Mouse (Mus musculus): ENCODE data around the gene Akap2. TPM values are rescaled to one million over a fixed set of nuclear protein-coding genes. Genes with fewer than 3 reads are reported as not detected.
"Not testable (repeated sequence)": the region's sequence is repeated elsewhere in the genome, so short reads cannot be mapped to it uniquely, and the experiment has no call there.

Gene Akap2
- total RNA-seq, 1 experiment from 2014 or later, result 0.67 TPM

DNA sequence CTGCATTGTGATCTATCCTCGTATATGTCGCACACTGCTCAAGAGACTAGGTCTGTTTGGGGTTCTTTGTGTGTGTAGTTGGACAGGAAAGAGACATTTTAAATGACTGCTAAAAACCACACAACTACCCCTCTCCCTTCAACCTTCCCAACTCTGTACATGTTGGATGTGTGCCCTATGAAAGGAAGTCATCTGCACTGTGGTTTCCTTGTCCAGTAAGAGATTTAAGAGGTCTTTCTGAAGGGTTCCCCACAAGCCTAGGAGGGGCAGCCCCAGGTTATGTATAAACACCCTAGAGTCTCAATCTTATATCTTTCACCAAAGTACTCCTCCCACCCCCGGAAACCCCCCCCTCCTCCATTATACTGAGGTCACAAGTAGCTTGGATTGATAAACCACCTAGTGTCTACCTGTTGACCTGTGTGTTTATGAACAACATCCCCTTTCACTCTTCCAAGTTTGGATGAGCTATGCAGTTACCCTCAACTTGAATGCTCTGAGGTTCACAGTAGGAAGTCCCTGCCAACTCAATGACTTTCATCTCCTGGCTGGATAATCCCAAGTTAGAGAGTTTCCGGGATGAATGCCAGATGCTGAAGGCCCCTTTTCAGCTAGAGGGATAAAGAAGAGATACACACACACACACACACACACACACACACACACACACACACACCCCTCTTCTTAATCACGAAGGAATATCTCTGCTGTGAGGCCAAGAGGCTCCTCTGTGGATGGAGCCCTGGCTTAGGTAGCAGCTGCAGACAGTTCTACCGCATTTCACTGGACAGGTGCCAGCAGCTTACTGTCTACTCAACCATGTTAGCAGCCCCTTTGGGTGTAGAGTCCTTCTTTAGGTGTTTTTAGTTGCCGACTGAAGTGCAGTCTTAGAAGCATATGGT is 166.3 kb downstream of the Akap2 start:
- ATAC-seq (replicated peaks; ENCODE audit: insufficient number of reproducible peaks, low FRiP score, low TSS enrichment, poor library complexity, severe bottlenecking), result no peak

GRCm38 (mm10) chr4:57884511-57884910 is 167.1 kb downstream of the Akap2 start:
- no peak for ATAC-seq (replicated peaks; ENCODE audit: insufficient number of reproducible peaks, low FRiP score, low TSS enrichment, poor library complexity, severe bottlenecking)

DNA sequence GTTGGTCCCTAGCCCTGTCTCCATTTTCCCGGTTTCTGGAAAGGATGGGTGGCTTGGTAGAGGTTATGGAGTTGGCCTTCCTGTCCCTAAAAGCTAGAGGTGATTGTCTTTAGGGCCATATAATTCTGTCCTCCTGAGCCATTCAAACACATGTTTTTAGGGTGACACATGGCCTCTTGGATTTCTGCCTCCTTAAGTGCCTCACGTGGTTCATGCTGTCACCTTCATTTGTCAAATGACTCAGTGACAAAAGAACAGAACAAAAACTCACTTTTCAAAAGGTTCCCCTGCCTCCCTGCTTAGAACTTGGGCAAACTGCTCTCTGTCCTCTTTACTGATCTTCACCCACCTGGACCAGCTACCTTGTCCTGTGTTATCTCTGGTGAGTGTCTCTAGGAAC is 167.7 kb downstream of the Akap2 start:
- ATAC-seq (replicated peaks; ENCODE audit: insufficient number of reproducible peaks, low FRiP score, low TSS enrichment, poor library complexity, severe bottlenecking), result no peak

DNA sequence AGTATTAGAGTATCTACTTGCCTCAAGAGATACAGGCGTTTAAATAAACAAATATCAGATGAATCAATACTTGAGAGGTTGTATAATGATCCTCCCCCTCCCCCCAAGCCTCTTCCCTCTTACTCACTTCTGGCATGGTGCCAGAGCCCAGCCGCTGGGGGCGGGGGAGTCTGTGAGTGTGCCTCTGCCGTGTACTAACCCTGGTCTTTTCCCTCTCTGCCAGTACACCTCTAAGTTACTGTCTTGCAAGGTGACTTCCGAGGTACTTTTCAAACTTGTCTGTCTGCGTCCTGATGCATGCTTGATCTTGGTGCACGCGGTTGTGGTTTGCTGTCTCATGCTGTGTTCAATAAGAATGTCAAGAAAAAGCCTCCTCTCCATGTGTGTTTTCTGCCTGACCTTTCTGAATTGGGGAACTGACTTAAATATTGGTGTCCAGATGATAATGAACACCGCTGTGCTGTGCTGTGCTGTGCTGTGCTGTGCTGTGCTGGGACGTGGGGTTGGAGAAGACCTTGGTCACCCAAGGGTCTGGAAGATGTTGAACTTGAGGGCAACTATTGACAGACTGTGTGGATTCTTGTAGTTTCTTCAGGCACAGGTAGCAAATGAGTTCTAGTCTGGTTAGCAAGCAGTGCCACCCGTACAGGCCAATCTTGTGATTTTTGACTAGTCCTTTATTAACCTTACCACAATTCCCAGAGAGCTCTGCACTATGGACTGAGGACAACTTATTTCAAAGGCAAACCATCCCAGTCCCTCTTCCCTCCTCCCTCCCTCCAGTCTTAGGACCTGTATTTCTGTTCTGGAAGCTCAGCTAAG is 168.8 kb downstream of the Akap2 start:
- no peak for ATAC-seq (replicated peaks; ENCODE audit: insufficient number of reproducible peaks, low FRiP score, low TSS enrichment, poor library complexity, severe bottlenecking)

DNA sequence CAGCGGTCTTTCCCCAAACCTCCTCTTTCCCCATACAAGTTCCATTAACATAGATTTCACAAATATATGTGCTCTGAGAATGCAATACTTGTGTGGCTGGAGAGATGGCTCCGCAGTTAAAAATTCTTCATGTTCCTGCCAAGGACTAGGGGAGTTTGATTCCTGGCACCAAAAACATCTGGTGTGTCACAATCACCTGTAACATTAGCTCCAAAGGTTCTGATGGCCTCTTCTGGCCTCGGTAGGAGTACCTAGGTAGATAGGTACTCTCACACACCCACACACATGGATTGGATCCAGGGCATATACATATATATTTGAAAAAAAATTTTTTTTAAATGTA is 169.4 kb downstream of the Akap2 start:
- ATAC-seq (replicated peaks; ENCODE audit: insufficient number of reproducible peaks, low FRiP score, low TSS enrichment, poor library complexity, severe bottlenecking), result no peak

GRCm38 (mm10) chr4:57888246-57888645 is 170.8 kb downstream of the Akap2 start:
- ATAC-seq (replicated peaks; ENCODE audit: insufficient number of reproducible peaks, low FRiP score, low TSS enrichment, poor library complexity, severe bottlenecking), result no peak

GRCm38 (mm10) chr4:57888978-57889377 is 171.5 kb downstream of the Akap2 start:
- ATAC-seq (replicated peaks; ENCODE audit: insufficient number of reproducible peaks, low FRiP score, low TSS enrichment, poor library complexity, severe bottlenecking), result not testable (repeated sequence)

- ATAC-seq (replicated peaks; ENCODE audit: insufficient number of reproducible peaks, low FRiP score, low TSS enrichment, poor library complexity, severe bottlenecking), result no peak
These were observed 172.3 kb downstream of the Akap2 start for GRCm38 (mm10) chr4:57889773-57890172.

DNA sequence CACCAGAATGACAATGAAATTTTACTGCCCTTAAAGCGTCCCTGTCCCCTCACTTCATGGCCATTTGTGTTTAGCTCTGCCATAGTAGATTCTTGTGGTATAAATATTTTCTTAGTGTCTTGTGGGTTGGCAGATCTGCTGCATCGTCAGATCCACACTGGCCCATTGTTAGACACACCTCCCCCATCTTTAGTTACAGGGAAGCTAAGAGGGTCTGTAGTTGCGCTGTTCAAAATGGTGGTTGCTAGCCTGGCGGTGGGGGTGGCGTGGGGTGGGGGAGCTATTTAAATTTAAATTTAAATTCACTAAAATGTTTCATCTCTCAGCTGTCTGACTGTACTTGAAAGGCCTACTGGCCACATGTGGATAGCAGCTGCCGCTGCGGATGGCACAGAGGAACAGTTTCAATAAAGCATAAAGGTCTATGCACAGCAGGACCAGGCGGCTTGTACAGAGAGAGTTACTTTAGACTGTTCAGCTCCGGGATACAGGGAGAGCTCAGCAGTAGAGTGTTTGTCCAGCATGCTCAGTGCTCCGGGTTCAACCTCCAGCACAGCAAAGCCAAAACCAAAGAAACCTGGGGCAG is 174.6 kb downstream of the Akap2 start:
- no peak for ATAC-seq (replicated peaks; ENCODE audit: insufficient number of reproducible peaks, low FRiP score, low TSS enrichment, poor library complexity, severe bottlenecking)

DNA sequence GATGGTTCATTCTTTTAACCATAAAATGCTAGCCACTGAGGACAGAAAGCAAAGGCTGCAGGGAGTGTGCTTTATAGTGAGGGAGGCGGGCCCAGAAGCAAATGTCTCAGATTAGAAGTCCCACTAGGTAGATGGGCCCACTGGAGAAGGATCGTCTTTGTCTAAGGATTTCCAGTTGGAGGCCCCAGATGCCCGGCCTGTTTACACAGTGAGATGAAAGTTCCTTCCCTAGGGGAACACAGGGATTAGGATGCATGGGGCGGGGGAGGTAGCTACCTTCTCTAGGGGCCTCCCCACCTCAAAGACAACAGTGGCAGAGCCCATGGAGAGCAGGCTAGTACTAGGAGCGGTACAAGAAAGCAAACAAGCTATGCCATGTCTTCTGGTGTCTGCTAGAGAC is 177.7 kb downstream of the Akap2 start:
- no peak for ATAC-seq (replicated peaks; ENCODE audit: insufficient number of reproducible peaks, low FRiP score, low TSS enrichment, poor library complexity, severe bottlenecking)

DNA sequence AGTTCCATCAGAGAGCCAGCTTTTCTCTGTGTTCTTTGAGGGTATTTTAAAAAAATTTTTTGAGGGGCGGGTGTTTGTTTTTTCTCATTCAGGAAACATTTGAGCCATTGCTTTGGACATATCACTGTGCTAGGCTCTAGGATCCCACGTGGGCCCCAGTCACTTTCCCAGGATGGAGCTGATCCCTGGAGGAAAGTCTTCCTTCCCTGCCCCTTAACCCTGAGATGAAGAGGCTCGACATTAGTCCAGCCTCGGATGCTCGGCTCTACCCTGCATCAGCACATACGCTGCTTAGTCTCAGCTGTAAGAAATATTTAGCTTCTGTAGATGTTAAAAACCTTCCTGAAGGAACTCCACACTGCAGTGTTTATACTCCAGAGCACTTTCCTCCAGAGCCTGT is 178.4 kb downstream of the Akap2 start:
- no peak for ATAC-seq (replicated peaks; ENCODE audit: insufficient number of reproducible peaks, low FRiP score, low TSS enrichment, poor library complexity, severe bottlenecking)

DNA sequence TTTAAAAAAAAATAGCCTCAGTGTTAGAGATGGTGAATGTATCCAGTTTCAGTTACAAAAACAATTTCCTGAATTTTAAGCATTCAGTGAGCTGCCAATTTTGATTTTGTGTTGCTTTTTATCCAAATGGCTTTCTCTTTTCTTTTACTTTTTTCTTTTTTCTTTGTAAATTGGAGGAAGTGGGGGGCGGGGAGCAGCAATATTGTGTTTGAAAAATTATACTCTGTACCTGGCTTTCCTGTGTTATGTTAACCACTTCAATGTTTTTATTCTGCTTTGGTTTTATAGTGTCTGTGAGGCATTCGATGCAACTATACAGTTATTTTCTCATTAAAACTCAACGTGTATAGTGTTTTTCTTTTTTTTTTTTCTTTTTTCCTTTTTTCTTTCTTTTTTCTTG is 179.2 kb downstream of the Akap2 start:
- ATAC-seq (replicated peaks; ENCODE audit: insufficient number of reproducible peaks, low FRiP score, low TSS enrichment, poor library complexity, severe bottlenecking), result no peak

- no peak for ATAC-seq (replicated peaks; ENCODE audit: insufficient number of reproducible peaks, low FRiP score, low TSS enrichment, poor library complexity, severe bottlenecking)
These were observed 183.8 kb downstream of the Akap2 start for GRCm38 (mm10) chr4:57901210-57901609.

DNA sequence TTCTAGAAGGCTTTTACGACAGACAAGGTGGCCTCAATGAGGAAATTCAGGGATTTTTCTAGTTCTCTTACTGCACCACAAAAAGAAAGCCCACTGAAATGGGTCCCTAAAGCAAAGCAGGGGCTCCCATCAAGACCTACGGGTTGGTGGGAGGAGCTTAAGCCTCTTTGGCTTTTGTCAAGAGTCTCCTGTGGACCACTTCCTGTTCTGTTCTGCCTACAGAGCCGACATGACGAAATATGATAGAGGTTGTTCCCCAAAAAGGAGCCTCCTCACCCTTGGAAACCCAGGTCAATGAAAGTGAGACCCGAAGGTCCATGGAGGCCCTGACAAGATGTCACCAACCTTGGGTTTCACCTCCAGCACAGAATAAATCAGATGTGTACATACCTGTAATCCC is 185.2 kb downstream of the Akap2 start:
- no peak for ATAC-seq (replicated peaks; ENCODE audit: insufficient number of reproducible peaks, low FRiP score, low TSS enrichment, poor library complexity, severe bottlenecking)

- ATAC-seq (replicated peaks; ENCODE audit: insufficient number of reproducible peaks, low FRiP score, low TSS enrichment, poor library complexity, severe bottlenecking), result peak; percentile 52
These were observed 186.8 kb downstream of the Akap2 start for GRCm38 (mm10) chr4:57904211-57904610.

GRCm38 (mm10) chr4:57904638-57905037 is 187.2 kb downstream of the Akap2 start:
- ATAC-seq (replicated peaks; ENCODE audit: insufficient number of reproducible peaks, low FRiP score, low TSS enrichment, poor library complexity, severe bottlenecking), result no peak

DNA sequence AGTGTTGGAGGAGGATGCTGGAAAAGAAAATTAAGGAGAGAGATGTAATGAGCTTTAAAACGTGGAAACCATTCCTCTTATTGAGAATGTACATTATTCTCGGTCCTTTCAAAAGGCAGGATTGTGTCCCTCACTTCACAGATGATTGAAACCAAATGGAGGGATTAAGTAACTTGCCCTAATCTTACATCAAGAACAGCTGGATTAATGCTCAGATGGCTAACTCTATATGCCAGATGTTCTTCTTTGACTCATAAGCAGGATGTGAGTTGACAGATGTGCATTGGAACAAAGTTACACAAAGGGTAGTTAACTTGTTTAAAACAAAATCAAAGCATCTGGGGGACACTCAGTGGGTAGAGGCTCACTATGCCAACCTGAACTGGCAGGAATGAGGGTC is 189.3 kb downstream of the Akap2 start:
- no peak for ATAC-seq (replicated peaks; ENCODE audit: insufficient number of reproducible peaks, low FRiP score, low TSS enrichment, poor library complexity, severe bottlenecking)

GRCm38 (mm10) chr4:57908860-57909259 is 191.4 kb downstream of the Akap2 start:
- no peak for ATAC-seq (replicated peaks; ENCODE audit: insufficient number of reproducible peaks, low FRiP score, low TSS enrichment, poor library complexity, severe bottlenecking)

DNA sequence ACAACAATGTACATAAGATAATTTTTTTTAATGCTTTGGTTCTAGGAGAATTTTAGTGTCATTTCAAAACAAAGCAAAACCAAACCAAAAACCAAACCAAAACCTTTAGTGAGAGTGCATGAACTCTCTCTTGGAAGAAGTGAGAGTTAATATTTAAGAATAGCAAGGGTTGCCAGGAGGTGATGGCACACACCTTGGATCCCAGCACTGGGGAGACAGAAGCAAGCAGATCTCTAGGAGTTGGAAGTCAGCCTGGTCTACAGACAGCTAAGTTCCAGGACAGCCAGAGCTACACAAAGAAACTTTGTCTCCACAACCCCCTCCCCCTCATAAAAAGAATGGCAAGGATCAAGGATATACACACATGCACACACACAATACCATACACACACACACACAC is 195.6 kb downstream of the Akap2 start:
- no peak for ATAC-seq (replicated peaks; ENCODE audit: insufficient number of reproducible peaks, low FRiP score, low TSS enrichment, poor library complexity, severe bottlenecking)
